Mouse (Mus musculus): ENCODE measurements around the gene Col11a2.

GRCm38 (mm10) chr17:34035517-34035916, 3.7 kb upstream of the Col11a2 start:
- no peak for TF ChIP-seq CHD2 (IDR thresholded peaks at IDR 0.05; ENCODE audit: low read depth, low read length)
- no peak for TF ChIP-seq HCFC1 (IDR thresholded peaks at IDR 0.05; ENCODE audit: borderline replicate concordance, insufficient read depth, low read length)
- TF ChIP-seq MAFK (IDR thresholded peaks at IDR 0.05; ENCODE audit: insufficient read depth, low read depth, low read length) = no peak
